Mouse (Mus musculus) activated CD4-positive, CD25-positive, alpha-beta regulatory T cell, adult 9 weeks (primary cell): Measurements from ENCODE around the gene Defa33. TPM values are rescaled to one million over a fixed set of nuclear protein-coding genes. Genes with fewer than 3 reads are reported as not detected.

Experiments used
- polyA plus RNA-seq: library from polyadenylated mRNA; unstranded; fragments of 100-300 nt; shearing (Covaris generic); gene quantifications from one replicate; pipeline ENCODE4 v1.2.1, GENCODE M21; 2017

Gene Defa33
- polyA plus RNA-seq: not detected

DNA sequence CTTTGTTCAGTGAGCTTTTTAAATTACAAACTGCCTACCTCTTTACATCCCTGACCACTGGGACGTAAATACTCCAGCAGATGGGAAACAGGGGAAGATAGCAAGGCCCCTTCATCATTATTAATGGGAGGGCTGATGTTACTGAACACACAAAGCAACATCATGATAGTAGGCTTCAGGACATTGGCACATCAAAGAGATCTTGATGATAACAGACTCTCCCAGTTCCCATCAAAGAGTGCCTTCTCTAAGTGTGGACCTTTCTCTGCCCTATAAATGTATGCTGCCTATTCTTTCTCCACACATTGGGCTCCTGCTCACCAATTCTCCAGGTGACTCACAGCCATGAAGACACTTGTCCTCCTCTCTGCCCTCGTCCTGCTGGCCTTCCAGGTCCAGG, at the start of gene Defa33:
Defa33 (plus strand) TSS at position 301 of the 400 bp plus-strand sequence.

DNA sequence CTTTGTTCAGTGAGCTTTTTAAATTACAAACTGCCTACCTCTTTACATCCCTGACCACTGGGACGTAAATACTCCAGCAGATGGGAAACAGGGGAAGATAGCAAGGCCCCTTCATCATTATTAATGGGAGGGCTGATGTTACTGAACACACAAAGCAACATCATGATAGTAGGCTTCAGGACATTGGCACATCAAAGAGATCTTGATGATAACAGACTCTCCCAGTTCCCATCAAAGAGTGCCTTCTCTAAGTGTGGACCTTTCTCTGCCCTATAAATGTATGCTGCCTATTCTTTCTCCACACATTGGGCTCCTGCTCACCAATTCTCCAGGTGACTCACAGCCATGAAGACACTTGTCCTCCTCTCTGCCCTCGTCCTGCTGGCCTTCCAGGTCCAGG, 13.4 kb upstream of the Defa33 start, which contains the start of gene Defa2:
Defa2 (plus strand) TSS at position 301 of the 400 bp plus-strand sequence.

DNA sequence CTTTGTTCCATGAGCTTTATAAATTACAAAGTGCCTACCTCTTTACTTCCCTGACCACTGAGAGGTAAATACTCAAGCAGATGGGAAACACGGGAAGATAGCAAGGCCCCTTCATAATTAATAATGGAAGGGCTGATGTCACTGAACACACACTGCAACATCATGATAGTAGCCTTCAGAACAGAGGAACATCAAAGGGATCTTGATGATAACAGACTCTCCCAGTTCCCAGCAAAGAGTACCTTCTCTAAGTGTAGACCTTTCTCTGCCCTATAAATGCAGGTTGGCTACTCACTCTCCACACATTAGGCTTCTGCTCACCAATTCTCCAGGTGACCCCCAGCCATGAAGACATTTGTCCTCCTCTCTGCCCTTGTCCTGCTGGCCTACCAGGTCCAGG, 35.5 kb downstream of the Defa33 start, which contains the start of gene Defa36:
Defa36 (plus strand) TSS at position 301 of the 400 bp plus-strand sequence.

Other genes starting within 250 kb of the Defa33 start
- gene Defa22, start 229.5 kb upstream of the Defa33 start, polyA plus RNA-seq: not detected
- not detected for gene Defa31, start 200.2 kb upstream of the Defa33 start, polyA plus RNA-seq
- not detected for gene Gm15293, start 190.2 kb upstream of the Defa33 start, polyA plus RNA-seq
- gene Gm15292, start 142.1 kb upstream of the Defa33 start, polyA plus RNA-seq: not detected
- not detected for gene Defa27, start 76.3 kb upstream of the Defa33 start, polyA plus RNA-seq
- not detected for gene Defa29, start 64.8 kb upstream of the Defa33 start, polyA plus RNA-seq
- not detected for gene Defa2, start 13.3 kb upstream of the Defa33 start, polyA plus RNA-seq
- gene Defa36, start 35.6 kb downstream of the Defa33 start, polyA plus RNA-seq: not detected
- not detected for gene Gm7849, start 64.7 kb downstream of the Defa33 start, polyA plus RNA-seq
- not detected for gene Defa20, start 117.4 kb downstream of the Defa33 start, polyA plus RNA-seq
- gene Defa32, start 137.2 kb downstream of the Defa33 start, polyA plus RNA-seq: not detected
- not detected for gene Defa37, start 173.6 kb downstream of the Defa33 start, polyA plus RNA-seq
- not detected for gene Defa28, start 191.2 kb downstream of the Defa33 start, polyA plus RNA-seq
- gene Gm7861, start 202.7 kb downstream of the Defa33 start, polyA plus RNA-seq: not detected
- not detected for gene Defa26, start 226.4 kb downstream of the Defa33 start, polyA plus RNA-seq